Mouse (Mus musculus) liver, postnatal 0 days (tissue): ENCODE results near the gene Neurl1b.

Source experiments
- CTCF ChIP-seq: sonication (generic); IDR thresholded peaks from 2 replicates; pipeline ENCODE4 v1.5.1; 2016; ENCODE audit warnings: antibody characterized with exemption, low read depth
- EP300 ChIP-seq: IDR thresholded peaks from 2 replicates; pipeline ENCODE4 v1.6.1; 2016; ENCODE audit warnings: antibody characterized with exemption, low read depth, mild to moderate bottlenecking

DNA sequence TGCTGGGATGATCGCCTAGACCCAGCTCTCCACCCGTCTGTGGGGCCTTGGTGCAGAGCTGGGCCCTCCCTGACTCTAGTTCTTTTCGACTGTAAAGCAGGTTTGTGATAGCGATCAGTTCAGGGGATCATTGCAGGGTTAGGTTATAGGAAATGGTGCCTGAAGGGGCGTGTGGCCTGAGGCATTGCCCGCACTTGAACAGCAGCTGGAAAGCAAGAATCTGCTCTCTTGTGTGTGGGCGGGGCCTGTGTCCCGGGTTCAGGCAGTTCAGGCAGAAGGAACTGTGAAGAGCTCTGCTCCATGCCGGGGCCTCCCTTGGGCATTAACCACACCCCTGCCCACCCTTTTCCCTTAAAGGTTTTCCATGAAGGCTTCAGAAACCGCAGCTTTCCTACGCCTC is 18.7 kb downstream of the Neurl1b start:
- TF ChIP-seq EP300, result no peak
- TF ChIP-seq CTCF, result no peak
